Mouse (Mus musculus) neutrophil, adult 65 days (primary cell): ENCODE results near the gene Syde2. TPM values are rescaled to one million over a fixed set of nuclear protein-coding genes. Genes with fewer than 3 reads are reported as not detected.

Source experiments
- total RNA-seq: library from RNA; stranded (reverse); gene quantifications from 2 replicates; pipeline ENCODE4 v1.2.4, GENCODE M21; 2023

Syde2 gene
- 0.14 TPM in 1 of 2 replicates, not detected in the other for total RNA-seq

GRCm38 (mm10) chr3:145987268-145987969 is at the start of gene Syde2:
Syde2 (plus strand) TSS chr3:145987870.

Other genes starting within 250 kb of the Syde2 start
- not detected in 2 replicates for gene Ddah1, start 229.2 kb upstream of the Syde2 start, total RNA-seq
- gene Bcl10, start 65.1 kb upstream of the Syde2 start, total RNA-seq: 85.1 and 87.2 TPM in 2 replicates
- 45.9 and 77.1 TPM in 2 replicates for gene 2410004B18Rik, start 49.9 kb upstream of the Syde2 start, total RNA-seq
- not detected in 2 replicates for gene Wdr63, start 120.3 kb downstream of the Syde2 start, total RNA-seq
- not detected in 2 replicates for gene Mcoln3, start 129.6 kb downstream of the Syde2 start, total RNA-seq
- gene Mcoln2, start 162.0 kb downstream of the Syde2 start, total RNA-seq: 0.54 and 1.3 TPM in 2 replicates
- not detected in 2 replicates for gene Lpar3, start 233.1 kb downstream of the Syde2 start, total RNA-seq